Comparison of ENCODE assay signal across 22 mouse cellular contexts in genomic region chr5:46007446-46007845, GRCm38 (mm10).
"Had no signal": no experiment of that assay in that cellular context is flagged by ENCODE, and none has a peak within 500 bp of the region (broad histone marks: within the 10 kb centered on the region; RNA-seq: fewer than 3 reads in every experiment).

No protein-coding gene starts in this region.

- H3K9me3 ChIP-seq: heart, embryonic 13.5 days; heart, embryonic 15.5 days; hindbrain, embryonic 13.5 days; hindbrain, embryonic 15.5 days; kidney, embryonic 15.5 days; limb, embryonic 13.5 days had no signal

- H3K9ac ChIP-seq: forebrain, postnatal 0 days; heart, embryonic 13.5 days; heart, embryonic 15.5 days; hindbrain, embryonic 13.5 days; hindbrain, embryonic 15.5 days; kidney, embryonic 15.5 days; limb, embryonic 13.5 days had no signal

- ATAC-seq: forebrain, postnatal 0 days; hindbrain, postnatal 0 days; intestine, embryonic 16.5 days had no signal

- H3K4me3 ChIP-seq: heart, adult 2 months; heart, embryonic 13.5 days; heart, embryonic 15.5 days; hindbrain, embryonic 13.5 days; hindbrain, embryonic 15.5 days; kidney, embryonic 15.5 days; limb, embryonic 13.5 days had no signal

- H3K4me2 ChIP-seq: heart, embryonic 11.5 days; heart, embryonic 13.5 days; heart, embryonic 15.5 days; hindbrain, embryonic 13.5 days; hindbrain, embryonic 15.5 days; kidney, embryonic 15.5 days; limb, embryonic 13.5 days had no signal

- DNase-seq: forebrain, postnatal 0 days; gastrocnemius, postnatal 14 days; gastrocnemius, postnatal 36 days; heart, adult 2 months; heart, postnatal 14 days; heart, postnatal 36 days; kidney, adult 11 months; kidney, adult 2 months; kidney, adult 9 months; kidney, postnatal 14 days; kidney, postnatal 36 days; left cerebral cortex, postnatal 4 days had no signal

- H3K27me3 ChIP-seq: heart, embryonic 13.5 days; heart, embryonic 15.5 days; hindbrain, embryonic 13.5 days; hindbrain, embryonic 15.5 days; kidney, embryonic 15.5 days; limb, embryonic 13.5 days had no signal

- H3K4me1 ChIP-seq: heart, embryonic 13.5 days; heart, embryonic 15.5 days; hindbrain, embryonic 13.5 days; hindbrain, embryonic 15.5 days; kidney, embryonic 15.5 days; limb, embryonic 13.5 days had no signal

- H3K27ac ChIP-seq: heart, adult 2 months; heart, embryonic 13.5 days; heart, embryonic 15.5 days; hindbrain, embryonic 13.5 days; hindbrain, embryonic 15.5 days; hindbrain, postnatal 0 days; kidney, embryonic 15.5 days; kidney, postnatal 0 days; limb, embryonic 13.5 days had no signal

- H3K36me3 ChIP-seq: heart, embryonic 13.5 days; heart, embryonic 15.5 days; hindbrain, embryonic 13.5 days; hindbrain, embryonic 15.5 days; kidney, embryonic 15.5 days; limb, embryonic 13.5 days had no signal
